Mouse (Mus musculus) kidney, embryonic 15.5 days (tissue): ENCODE measurements around the gene Scube2. TPM values are rescaled to one million over a fixed set of nuclear protein-coding genes. Genes with fewer than 3 reads are reported as not detected.

Experiments
- ATAC-seq: fragments of 200-750 bp; cut with Nextera tagmentation; replicated peaks from 2 replicates; pipeline ENCODE4 v1.8.0; 2017; ENCODE audit warnings: moderate TSS enrichment; ENCODE audit not compliant: low FRiP score
- H3K27ac ChIP-seq: fragments of 300-500 bp; sonication (generic); 2 replicates; pipeline ENCODE4 v1.5.1; 2015; ENCODE audit warnings: mild to moderate bottlenecking, inconsistent platforms
- H3K27me3 ChIP-seq: fragments of 300-500 bp; sonication (generic); 2 replicates; pipeline ENCODE4 v1.6.1; 2015; ENCODE audit warnings: inconsistent platforms
- H3K36me3 ChIP-seq: fragments of 300-500 bp; sonication (generic); 2 replicates; pipeline ENCODE4 v1.6.1; 2015; ENCODE audit warnings: inconsistent platforms
- H3K4me1 ChIP-seq: fragments of 300-500 bp; sonication (generic); 2 replicates; pipeline ENCODE4 v1.6.1; 2015; ENCODE audit warnings: inconsistent platforms
- H3K4me2 ChIP-seq: fragments of 300-500 bp; sonication (generic); 2 replicates; pipeline ENCODE4 v1.6.1; 2015; ENCODE audit warnings: moderate library complexity, mild to moderate bottlenecking, inconsistent platforms
- H3K4me3 ChIP-seq: fragments of 300-500 bp; sonication (generic); replicated peaks from 2 replicates; pipeline ENCODE4 v1.5.1; 2015; ENCODE audit warnings: mild to moderate bottlenecking, inconsistent platforms
- H3K9ac ChIP-seq: fragments of 300-500 bp; sonication (generic); 2 replicates; pipeline ENCODE4 v1.6.1; 2015; ENCODE audit warnings: mild to moderate bottlenecking, inconsistent platforms
- H3K9me3 ChIP-seq: fragments of 300-500 bp; sonication (generic); replicated peaks from 2 replicates; pipeline ENCODE4 v1.6.1; 2016; ENCODE audit warnings: inconsistent platforms
- WGBS: fragments of 180-500 bp; shearing (Covaris S2); methylation state at CpG from one replicate; pipeline ENCODE4 v1.1.7; 2015; ENCODE audit warnings: mixed read lengths; 5-methylcytosine and 5-hydroxymethylcytosine counted together
- polyA plus RNA-seq: library from polyadenylated mRNA; unstranded; fragments of >200 nt; fragmentation: Nextera tagmentation; extraction: Ambion mirVana; gene quantifications from 2 replicates; pipeline ENCODE4 v1.2.1, GENCODE M21; 2015

Gene Scube2
- polyA plus RNA-seq, 1 experiment from 2014 or later, result 1.0 TPM

DNA sequence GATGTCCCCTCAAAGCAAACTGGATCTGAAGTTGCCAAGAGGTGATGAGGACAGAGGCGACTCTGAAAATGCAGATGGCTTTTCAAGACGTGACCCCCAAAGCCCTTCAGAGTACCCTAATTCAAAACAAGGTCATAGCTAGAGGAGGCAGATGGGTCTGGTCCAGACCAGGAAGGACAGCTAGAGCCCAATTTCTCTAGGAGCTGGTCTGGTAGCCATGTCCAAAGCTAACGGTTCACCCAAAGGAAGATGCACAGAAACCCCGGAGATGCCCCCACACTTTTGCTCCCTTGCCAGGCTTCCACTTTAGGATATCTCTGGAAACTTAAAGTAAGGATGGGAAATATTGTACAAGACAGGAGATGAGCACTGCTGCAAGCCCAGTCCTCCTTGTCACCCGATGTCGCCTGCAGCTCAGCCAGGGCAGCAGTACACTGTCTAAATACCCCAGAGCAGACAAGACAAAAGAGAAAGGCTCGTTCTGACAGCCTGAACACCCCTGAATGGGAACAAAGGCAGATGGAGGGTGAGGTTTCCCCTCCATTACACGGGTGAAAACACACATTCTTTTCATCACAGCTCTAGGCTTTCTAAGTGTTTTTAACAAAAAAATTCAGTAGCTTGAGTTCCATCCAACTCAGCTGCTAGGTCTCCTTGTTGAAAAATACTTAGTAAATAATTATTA, 15.6 kb downstream of the Scube2 start:
- no peak overlapping the region for H3K4me3 ChIP-seq
- no peaks in the 10 kb centered on the region for H3K4me1 ChIP-seq
- H3K9me3 ChIP-seq, result no peaks in the 10 kb centered on the region
- WGBS, result 58% methylated on average over 8 of the region's 8 CpGs
- no peaks in the 10 kb centered on the region for H3K27me3 ChIP-seq
- H3K4me2 ChIP-seq, result no peak overlapping the region
- no peak overlapping the region for H3K27ac ChIP-seq
- no peak overlapping the region for H3K9ac ChIP-seq
- H3K36me3 ChIP-seq, result no peaks in the 10 kb centered on the region
- ATAC-seq, result no peak

DNA sequence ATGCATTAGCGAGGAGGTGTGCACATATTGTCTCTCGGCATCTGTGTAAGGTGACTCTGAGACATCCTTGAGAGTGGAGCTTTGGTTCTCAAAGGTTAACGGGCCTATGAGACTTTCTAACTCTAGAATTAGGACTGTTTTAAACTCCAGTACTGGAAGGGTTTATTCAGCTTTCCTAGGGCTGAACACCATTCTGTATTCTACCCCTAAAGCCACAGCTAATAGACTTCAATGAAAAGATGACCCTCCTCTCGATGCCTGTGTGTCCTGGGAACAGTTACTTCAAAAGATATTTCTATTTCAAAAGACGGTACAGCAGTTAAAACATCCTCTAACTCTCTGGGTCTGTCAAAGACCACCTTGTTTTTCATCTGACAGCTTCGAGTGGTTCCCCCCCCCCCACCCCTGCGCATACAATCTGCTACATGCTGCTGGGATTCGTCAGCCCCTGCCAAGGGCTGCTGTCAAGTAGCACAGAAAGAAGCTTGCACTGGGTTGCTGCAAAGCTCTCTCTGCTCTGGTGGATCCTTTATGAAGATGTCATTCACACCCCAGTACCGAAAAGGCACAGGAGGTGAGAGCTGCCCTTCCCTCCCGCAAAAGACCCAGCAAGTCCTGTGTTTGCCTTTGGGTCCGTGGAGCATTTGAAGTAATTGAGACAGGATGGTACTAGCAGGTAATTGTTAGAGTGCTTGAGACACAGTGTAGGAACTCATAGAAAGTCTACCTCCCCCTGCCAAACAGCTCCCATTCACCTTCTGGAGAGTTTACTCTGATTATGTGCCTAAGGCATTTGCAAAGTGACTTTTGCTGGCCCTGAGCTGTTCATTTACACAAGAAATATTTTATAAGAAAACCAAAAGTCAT, 16.4 kb downstream of the Scube2 start:
- H3K27me3 ChIP-seq, result no peaks in the 10 kb centered on the region
- no peak overlapping the region for H3K9ac ChIP-seq
- WGBS, result 43% methylated on average over 11 of the region's 11 CpGs
- H3K36me3 ChIP-seq, result no peaks in the 10 kb centered on the region
- no peaks in the 10 kb centered on the region for H3K9me3 ChIP-seq
- H3K4me1 ChIP-seq, result no peaks in the 10 kb centered on the region
- no peak overlapping the region for H3K4me2 ChIP-seq
- no peak overlapping the region for H3K4me3 ChIP-seq
- H3K27ac ChIP-seq, result no peak overlapping the region
- ATAC-seq, result no peak

DNA sequence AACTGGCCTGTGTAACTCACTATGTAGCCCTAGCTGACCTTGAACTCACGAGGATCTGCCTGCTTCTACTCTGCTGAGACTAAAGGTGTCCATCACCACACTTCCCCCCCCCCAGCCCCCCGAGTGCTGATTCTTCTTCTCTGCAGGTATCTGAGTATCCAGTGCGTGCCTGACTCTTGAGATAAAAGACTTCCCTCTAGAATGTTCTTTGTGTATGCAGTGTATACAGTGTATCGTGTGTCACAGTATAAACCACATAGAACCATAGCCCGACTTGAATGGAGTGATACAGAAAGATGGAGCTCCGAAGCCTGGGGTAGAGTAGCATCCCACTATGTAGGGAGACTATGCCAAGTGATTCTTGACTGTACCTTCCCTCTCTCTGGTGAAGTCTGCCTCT, 21.4 kb downstream of the Scube2 start:
- no peak overlapping the region for H3K9ac ChIP-seq
- no peaks in the 10 kb centered on the region for H3K36me3 ChIP-seq
- no peaks in the 10 kb centered on the region for H3K27me3 ChIP-seq
- no peak overlapping the region for H3K27ac ChIP-seq
- no peak overlapping the region for H3K4me3 ChIP-seq
- H3K9me3 ChIP-seq, result no peaks in the 10 kb centered on the region
- WGBS, result 85% methylated on average over 6 of the region's 6 CpGs
- ATAC-seq, result no peak
- no peaks in the 10 kb centered on the region for H3K4me1 ChIP-seq
- no peak overlapping the region for H3K4me2 ChIP-seq

DNA sequence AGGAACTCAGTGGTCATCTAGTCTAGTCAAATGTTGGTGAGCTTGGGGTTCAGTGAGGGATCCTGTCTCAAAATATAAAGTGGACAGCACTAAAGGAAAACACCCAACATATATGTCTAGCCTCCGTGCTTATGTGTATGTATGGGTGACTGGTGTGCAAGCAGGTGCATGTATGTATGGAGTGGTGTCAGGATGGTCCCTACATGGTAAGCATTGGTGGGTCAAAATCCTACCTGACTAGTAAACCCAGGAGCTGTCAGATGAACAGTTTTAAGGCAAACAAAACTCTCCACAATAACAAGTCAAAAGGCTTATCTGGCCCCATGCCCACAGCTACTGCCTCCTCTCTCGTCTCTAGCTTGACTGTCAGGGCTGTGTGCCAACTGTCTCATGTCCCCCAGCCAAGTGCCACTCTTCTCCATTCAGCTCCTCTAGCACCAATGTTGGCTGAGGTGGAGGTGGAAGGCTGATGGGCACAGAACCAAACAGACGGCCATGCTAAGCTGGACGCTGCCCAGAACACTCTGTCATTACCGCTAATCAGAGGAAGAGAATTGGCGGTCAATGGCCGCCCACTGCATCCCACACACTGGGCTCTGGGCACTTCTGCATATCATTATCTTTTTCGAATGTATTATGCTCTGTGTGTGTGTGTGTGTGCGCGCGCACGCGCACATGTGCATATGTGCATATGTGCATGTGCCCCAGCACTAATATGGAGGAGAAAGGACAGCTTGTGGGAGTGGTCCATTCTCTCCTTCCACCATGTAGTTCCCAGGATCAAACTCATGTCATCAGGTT, 23.7 kb downstream of the Scube2 start:
- no peak overlapping the region for H3K27ac ChIP-seq
- no peak for ATAC-seq
- 89% methylated on average over 13 of the region's 13 CpGs for WGBS

DNA sequence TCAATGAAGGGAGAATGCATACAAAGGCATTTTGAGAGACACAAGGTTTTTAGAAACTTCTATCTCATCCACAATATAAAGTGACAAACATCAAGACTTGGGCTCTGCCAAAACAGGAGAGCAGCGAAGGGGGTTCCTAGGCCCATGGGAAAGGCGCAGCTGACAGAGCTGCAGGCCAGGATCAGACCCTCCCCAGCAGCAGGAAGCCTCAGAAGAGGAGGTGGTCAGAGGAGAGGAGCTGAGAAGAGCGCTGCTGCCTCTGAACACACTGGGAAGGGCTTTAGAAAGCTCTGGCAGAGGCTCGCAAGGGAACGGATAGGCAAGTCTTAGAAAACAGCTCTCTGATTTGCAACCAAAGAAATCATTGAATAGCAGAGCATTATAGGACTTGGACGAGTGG, 24.4 kb downstream of the Scube2 start:
- ATAC-seq, result no peak
- H3K9me3 ChIP-seq, result no peaks in the 10 kb centered on the region

More for the DNA sequence above, 23.7 kb downstream of the Scube2 start:
- Histone ChIP-seq H3K4me2 (no peak overlapping the region), H3K4me3 (no peak overlapping the region), H3K4me1 (no peaks in the 10 kb centered on the region), H3K9me3 (no peaks in the 10 kb centered on the region), H3K9ac (no peak overlapping the region), H3K36me3 (no peaks in the 10 kb centered on the region), H3K27me3 (no peaks in the 10 kb centered on the region)

DNA sequence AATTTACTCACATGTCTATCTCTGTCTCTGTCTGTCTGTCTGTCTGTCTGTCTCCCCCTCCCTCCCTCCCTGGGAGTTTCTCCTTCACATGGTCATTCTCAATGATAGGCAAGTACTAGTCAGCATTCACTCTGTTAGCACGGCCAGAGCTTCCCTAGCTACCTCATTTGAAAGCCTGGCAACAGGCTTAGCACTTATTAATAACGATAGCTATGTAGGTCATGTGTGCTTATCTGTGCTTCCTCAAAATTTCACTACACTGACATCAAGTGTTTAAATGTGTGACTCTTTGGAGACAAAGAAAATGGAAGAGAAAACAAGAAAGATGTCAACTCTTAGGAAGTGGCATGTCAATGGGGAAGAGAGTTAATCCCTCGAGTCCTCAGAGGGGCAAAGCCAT, 26.9 kb downstream of the Scube2 start:
- no peaks in the 10 kb centered on the region for H3K36me3 ChIP-seq
- 75% methylated on average over 3 of the region's 3 CpGs for WGBS
- no peak overlapping the region for H3K4me3 ChIP-seq
- no peak for ATAC-seq
- H3K9ac ChIP-seq, result no peak overlapping the region
- H3K4me1 ChIP-seq, result no peaks in the 10 kb centered on the region
- H3K9me3 ChIP-seq, result no peaks in the 10 kb centered on the region
- no peak overlapping the region for H3K4me2 ChIP-seq
- no peaks in the 10 kb centered on the region for H3K27me3 ChIP-seq
- H3K27ac ChIP-seq, result no peak overlapping the region

More for the DNA sequence above, 24.4 kb downstream of the Scube2 start:
- H3K27me3 ChIP-seq, result no peaks in the 10 kb centered on the region
- no peaks in the 10 kb centered on the region for H3K4me1 ChIP-seq
- WGBS, result 73% methylated on average over 6 of the region's 6 CpGs
- H3K4me3 ChIP-seq, result no peak overlapping the region
- H3K36me3 ChIP-seq, result no peaks in the 10 kb centered on the region
- no peak overlapping the region for H3K9ac ChIP-seq
- no peak overlapping the region for H3K4me2 ChIP-seq
- H3K27ac ChIP-seq, result no peak overlapping the region

DNA sequence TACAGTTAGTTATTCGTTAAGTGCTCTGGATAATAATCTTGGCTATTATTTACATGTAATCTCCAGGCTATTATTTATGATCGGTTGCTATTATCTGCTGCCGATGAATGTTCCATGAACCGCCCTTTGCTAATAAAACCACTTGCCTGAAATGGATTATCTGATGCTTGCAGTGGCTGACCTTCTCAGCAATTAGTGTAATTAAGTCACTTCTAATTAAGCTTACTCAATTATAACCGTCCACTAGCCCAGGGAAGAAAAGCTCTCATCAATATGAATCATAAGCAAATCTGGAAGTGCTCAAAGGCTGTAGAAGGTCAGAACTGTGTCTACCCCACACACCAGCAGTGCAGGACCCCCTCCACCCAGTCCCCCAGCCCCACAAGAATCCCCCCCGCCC, 27.8 kb downstream of the Scube2 start:
- H3K9me3 ChIP-seq, result no peaks in the 10 kb centered on the region
- no peaks in the 10 kb centered on the region for H3K27me3 ChIP-seq
- H3K4me3 ChIP-seq, result no peak overlapping the region
- H3K36me3 ChIP-seq, result no peaks in the 10 kb centered on the region
- 70% methylated on average over 6 of the region's 6 CpGs for WGBS
- ATAC-seq, result no peak
- H3K4me1 ChIP-seq, result no peaks in the 10 kb centered on the region
- no peak overlapping the region for H3K9ac ChIP-seq
- no peak overlapping the region for H3K27ac ChIP-seq
- no peak overlapping the region for H3K4me2 ChIP-seq

DNA sequence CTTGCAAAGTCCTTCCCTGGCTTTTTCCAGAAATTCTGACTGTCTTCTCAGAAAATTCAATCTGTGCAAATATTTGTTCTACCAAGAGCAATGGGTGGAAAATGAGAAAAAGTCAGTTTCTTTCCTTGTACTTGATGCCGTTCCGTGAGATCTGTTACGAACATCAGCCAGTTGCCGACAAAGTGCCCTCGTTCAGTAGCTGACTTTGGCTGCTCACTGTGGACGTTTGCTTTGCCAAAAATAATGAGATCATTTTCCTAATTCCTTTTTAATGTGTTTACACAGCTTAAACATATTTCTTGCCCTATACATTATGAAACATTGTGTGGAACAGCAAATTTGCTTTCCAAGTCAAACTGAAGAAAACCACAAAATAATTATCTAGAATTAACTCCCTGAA, 30.6 kb downstream of the Scube2 start:
- Histone ChIP-seq H3K27ac (no peak overlapping the region), H3K9me3 (no peaks in the 10 kb centered on the region), H3K4me1 (no peaks in the 10 kb centered on the region), H3K27me3 (no peaks in the 10 kb centered on the region), H3K4me2 (no peak overlapping the region), H3K36me3 (no peaks in the 10 kb centered on the region), H3K4me3 (no peak overlapping the region), H3K9ac (no peak overlapping the region)
- no peak for ATAC-seq
- WGBS, result 58% methylated on average over 6 of the region's 6 CpGs

DNA sequence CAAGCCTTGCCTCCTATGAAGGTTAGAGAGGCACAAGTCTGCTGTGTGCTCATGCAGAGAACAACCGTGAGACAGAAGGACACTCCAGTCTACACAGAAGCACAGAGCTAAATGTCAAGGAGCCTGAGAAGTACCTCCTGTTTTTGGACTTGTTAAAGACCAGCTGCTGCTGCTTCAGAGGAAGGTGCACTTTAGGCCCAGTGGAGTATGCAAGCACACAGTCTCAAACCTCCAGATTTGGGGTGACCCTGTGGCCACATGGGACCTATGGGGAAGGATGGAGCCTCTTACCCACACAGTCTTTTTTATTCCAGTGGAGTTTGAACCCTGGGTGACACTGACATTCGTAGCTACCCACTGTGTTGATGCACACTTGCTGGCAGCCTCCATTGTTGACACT, 34.1 kb downstream of the Scube2 start:
- Histone ChIP-seq H3K9me3 (no peaks in the 10 kb centered on the region), H3K27me3 (no peaks in the 10 kb centered on the region), H3K36me3 (no peaks in the 10 kb centered on the region), H3K27ac (no peak overlapping the region), H3K4me3 (no peak overlapping the region), H3K4me1 (no peaks in the 10 kb centered on the region), H3K9ac (no peak overlapping the region), H3K4me2 (no peak overlapping the region)
- 51% methylated on average over 2 of the region's 2 CpGs for WGBS
- no peak for ATAC-seq

DNA sequence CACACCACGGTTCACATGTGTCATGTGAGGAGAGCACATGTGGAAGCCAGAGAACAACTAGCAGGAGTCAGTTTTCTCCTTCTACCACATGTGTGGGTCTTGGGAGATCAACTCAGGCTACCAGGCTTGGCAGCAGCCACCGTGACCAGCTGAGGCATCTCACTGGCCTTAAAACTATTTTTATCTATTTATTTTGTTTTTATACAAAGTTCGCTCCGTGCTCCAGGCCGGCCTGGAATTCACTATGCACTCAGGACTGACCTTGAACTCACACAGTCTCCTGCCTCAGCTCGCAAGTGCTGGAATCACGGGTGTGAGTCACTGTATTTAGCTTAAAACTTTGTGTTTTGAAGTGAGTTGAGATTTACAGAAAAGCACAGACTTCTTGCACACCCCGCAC, 38.6 kb downstream of the Scube2 start:
- Histone ChIP-seq H3K27ac (no peak overlapping the region), H3K36me3 (no peaks in the 10 kb centered on the region), H3K4me2 (no peak overlapping the region), H3K27me3 (no peaks in the 10 kb centered on the region), H3K9ac (no peak overlapping the region), H3K9me3 (no peaks in the 10 kb centered on the region), H3K4me3 (no peak overlapping the region), H3K4me1 (0 out of 2 replicates have a peak, but pooled peaks cover 3% of the 10 kb centered on the region)
- WGBS, result 67% methylated on average over 8 of the region's 8 CpGs
- ATAC-seq, result no peak

DNA sequence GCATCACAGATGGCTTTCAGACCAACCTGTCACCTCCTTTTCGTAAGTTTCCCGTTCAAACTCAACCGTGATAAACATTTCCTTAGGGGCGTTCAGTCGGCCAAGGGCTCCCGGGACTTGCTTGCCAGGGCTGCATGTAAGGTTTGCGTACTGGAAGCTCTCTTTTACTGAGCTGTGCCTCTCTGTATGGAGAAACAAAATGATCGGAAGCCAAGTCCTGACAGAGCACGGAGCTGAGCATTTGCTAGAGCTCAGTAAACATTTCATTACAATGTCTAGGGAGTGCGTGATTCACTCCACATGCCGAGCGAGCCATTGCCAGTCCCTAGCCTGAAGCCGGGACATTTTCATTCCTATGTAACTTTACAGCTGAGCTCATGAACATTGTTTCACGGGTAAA, 40.2 kb downstream of the Scube2 start:
- 70% methylated on average over 14 of the region's 14 CpGs for WGBS
- no peak overlapping the region for H3K4me2 ChIP-seq
- no peak overlapping the region for H3K27ac ChIP-seq

DNA sequence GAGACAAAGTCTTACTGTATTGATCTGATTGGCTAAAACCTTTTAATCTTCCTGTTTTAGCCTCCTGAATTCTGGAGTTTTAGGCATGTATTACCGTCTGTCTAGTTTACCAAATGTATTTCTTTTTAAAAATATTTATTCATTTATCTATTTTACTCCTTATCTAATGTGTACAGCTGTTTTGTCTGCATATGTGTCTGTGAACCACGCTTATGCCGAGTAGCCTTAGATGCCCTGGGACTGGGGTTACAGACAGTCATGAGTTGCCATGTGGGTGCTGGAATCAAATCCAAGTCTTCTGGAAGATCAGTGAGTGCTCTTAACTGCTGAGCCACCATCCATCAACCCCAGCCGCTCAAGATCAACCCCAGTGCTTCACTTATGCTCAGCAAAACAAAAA, 46.9 kb downstream of the Scube2 start:
- Histone ChIP-seq H3K9me3 (no peaks in the 10 kb centered on the region), H3K36me3 (no peaks in the 10 kb centered on the region), H3K27ac (no peak overlapping the region), H3K27me3 (no peaks in the 10 kb centered on the region), H3K9ac (no peak overlapping the region), H3K4me2 (no peak overlapping the region), H3K4me3 (no peak overlapping the region), H3K4me1 (no peaks in the 10 kb centered on the region)
- WGBS, result 90% methylated on average over 4 of the region's 4 CpGs
- no peak for ATAC-seq

More for the DNA sequence above, 40.2 kb downstream of the Scube2 start:
- Histone ChIP-seq H3K9me3 (no peaks in the 10 kb centered on the region), H3K36me3 (no peaks in the 10 kb centered on the region), H3K27me3 (no peaks in the 10 kb centered on the region), H3K4me3 (no peak overlapping the region), H3K9ac (no peak overlapping the region), H3K4me1 (0 out of 2 replicates have a peak, but pooled peaks cover 3% of the 10 kb centered on the region)
- no peak for ATAC-seq
